Mouse (Mus musculus) left cerebral cortex, adult 9 months (tissue): ENCODE measurements around the gene Abraxas1.

Experiments
- DNase-seq, 2 experiments: peaks; one replicate each; pipeline ENCODE4 v3.0.0; 2022; ENCODE audit warnings: low spot score in 2 of 2

Abraxas1 gene

DNA sequence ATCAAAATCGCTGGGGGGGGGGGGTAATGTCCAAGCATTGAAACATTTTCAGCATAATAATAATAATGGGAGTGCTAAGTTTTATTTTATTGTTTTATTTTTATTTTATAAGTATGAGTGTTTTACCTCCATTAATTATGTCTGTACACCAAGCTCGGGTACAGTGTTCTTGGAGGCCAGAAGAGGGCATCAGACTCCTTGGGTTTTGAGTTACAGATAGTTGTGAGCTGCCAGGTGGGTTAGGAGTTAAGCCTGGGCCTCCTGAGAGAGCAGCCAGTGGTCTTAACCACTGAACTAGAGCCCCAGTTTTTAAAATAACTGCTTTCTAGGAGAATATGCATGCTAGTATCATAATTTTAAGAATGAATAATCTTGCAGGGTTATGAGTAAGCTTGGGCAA is 5.2 kb upstream of the Abraxas1 start:
- DNase-seq: no peak

DNA sequence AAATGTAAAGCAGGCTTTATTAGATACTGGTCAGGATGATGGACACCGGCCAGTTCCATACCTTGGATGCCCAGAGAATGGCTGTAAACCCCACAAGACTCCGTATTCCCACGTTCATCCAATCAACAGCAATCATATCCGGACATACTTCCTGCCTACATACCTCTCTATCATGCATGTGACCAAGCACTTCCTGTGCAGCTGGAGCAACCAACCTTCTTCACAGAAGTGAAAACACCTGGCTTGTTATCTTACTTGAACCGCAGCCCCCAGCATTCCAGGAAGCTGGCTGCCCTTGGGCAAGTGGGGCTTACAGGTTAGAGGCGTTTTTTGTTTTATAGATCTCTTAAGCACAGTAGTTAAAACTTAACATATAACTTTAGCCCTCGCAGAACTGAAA is 2.1 kb upstream of the Abraxas1 start:
- no peak for DNase-seq

- DNase-seq: no peak
Measured at GRCm38 (mm10) chr5:100821375-100821774, 610 bp upstream of the Abraxas1 start.

GRCm38 (mm10) chr5:100819568-100820480 is 941 bp downstream of the Abraxas1 start:
- no peak for DNase-seq

- DNase-seq: no peak
Measured at GRCm38 (mm10) chr5:100818341-100818740, 2.4 kb downstream of the Abraxas1 start.

DNA sequence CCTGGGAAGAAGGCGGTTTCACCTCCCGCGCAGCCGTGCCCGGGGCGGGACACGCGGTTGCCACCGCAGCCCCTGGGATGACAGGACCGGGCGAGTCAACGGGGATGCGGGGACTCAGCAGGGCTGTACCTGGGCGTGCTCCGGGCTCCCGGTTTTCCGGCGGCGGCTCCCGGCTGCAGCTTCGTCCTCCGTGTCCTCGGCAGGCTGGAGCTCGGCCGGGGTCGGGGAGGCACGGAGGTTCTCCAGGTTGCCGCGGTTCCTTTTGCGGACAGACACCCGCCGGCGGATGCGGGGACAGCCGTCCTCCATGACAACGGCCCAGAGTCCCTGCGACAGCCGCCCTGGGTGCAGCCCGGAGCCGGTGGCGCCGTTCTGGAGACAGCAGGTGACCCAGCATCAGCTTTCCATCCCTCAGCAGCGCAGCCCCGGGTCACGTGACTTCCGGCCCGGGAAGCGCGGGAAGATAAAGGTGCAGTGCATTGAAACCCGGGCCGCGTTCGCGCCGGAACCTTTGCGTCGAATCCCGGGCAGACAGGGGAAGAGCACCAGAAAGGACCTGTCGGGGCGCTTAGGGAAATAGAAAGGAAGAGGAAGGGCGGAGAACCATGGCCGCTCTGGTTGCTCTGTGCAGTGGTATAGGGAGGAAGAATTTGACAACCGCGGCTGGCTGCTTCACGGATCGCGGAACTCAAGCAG is 22.5 kb downstream of the Abraxas1 start, which contains the start of the genes Helq and Mrps18c:
TSS of gene Helq (minus strand) at position 434 of the 696 bp plus-strand sequence.
TSS of gene Mrps18c (plus strand) at position 463 of the 696 bp plus-strand sequence.
- peak; percentile 84 to 94 for DNase-seq

- no peak for DNase-seq
Measured at GRCm38 (mm10) chr5:100794084-100794483, 26.7 kb downstream of the Abraxas1 start.

DNA sequence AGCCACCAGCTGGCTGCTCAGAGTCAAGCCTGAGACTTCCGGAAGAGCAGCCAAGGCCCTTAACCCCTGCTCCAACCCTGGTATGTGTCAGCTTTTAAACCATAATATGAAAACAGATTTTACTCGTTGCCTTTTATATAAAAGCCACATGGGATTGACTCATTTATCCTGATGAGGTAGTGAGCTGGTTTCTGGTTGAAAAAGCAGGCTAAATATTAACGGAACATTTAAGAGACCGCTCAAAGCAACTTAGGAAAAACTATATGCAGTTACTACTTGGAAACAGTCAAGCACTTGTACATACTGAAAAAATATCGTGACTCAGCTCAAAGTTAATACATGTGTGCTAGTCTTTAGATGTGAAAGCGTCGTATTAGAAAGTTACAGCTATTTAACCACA is 28.5 kb downstream of the Abraxas1 start:
- no peak for DNase-seq

DNA sequence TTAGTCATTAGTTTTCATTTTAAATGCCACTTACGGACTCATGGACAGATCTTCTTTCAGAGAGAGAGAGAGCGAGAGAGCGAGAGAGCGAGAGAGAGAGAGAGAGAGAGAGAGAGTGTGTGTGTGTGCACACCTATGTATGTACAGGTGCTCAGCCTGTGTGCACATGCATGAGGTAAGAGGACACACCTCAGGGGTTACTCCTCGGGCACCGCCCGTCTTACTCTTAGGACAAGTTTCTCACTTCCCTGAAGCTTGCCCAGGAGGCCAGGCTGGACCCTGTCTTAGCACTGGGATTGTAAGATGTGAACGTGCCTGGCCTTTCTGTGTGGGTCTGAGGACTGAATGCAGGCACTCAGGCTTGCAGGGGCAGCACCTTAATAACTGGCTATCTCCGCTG is 33.2 kb downstream of the Abraxas1 start:
- DNase-seq: no peak

DNA sequence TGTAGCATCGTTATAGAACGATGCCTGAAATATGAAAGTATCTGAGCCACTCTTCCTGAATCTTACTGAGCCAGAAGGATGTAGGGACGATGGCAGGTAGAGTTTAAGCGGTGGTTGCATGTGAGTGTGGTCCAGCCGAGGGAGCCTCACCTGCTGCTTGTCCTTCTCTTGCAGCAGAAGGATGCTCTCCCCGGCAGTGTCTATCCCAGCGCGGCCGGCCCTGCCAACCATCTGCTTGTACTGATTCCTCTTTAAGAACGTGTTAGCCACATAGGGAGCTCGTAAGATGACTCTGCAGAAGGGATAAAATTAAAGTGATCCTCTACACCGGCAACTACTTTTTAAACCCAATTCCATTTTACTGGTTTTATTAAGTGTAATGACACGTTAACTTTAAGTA is 41.8 kb downstream of the Abraxas1 start:
- no peak for DNase-seq

DNA sequence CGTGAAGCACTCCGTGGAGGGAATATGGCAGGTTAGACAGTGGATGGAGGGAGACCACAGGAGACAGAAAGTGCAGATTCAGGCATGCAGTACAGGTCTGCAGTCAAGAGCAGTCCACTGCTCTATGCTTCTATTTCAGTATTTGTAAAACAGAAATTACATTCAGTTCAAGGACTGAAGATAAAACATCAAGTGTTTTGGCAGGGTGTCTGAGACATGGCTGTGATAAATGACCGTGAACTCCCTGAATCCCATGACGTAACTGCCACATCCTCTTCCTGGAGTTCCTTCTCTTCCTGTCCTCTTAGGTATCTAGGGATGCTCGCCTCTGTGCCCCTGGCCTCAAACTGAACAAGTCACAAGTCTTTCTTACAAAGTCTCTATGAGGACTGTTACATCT is 43.9 kb downstream of the Abraxas1 start:
- no peak for DNase-seq

DNA sequence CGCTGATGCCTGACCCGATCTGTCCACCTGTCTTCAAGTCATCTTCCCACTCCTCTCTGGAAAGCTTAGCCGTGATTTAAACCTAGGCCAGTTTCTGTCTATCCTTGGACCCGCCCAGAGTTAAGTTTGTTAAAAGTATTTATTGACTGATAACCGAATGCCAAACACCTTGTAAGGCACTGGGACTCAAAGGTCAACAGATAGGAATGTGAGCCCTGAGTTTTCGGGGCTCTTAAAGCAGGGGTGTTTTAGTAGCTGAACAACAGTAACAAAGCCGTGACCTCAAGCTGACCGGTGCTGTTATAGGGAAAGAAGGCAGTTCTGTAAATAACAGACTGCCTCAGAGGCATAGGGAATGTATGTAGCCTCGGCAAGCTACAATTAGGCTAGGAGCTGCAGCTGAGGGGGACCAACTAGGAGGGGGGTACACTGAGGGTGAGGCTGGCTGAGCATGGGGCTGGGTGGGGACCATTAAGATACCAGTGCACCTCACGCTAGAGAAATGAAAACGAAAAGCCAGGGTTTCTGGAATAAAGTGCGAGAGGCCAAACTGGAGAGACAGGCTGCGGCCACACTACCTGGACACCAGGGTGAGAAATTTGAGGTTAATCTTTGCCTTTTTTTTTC is 44.9 kb downstream of the Abraxas1 start:
- no peak for DNase-seq

GRCm38 (mm10) chr5:100771575-100771974 is 49.2 kb downstream of the Abraxas1 start:
- DNase-seq: no peak

DNA sequence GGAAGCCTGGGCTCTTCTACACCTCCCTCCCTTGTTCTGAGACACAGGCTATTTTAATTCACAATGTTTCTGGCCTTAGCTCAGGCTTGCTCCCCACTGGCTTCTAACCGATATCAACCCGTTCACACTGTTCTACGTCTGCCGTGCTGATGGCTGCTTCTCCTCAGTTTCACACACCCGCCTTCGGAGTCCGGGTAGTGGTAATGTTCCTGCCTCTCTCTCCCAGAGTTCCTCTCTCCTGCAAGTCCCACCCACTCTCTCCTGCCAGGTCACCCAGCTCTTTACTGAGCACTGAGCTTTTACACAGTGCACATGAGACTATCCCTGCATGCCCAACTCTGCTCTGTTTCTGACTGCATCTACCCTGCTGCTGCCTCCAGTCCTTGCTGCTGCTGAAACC is 54.7 kb downstream of the Abraxas1 start:
- peak in 1 of 2 experiments; percentile 9 for DNase-seq

- DNase-seq: no peak
Measured at GRCm38 (mm10) chr5:100761736-100762135, 59.0 kb downstream of the Abraxas1 start.

DNA sequence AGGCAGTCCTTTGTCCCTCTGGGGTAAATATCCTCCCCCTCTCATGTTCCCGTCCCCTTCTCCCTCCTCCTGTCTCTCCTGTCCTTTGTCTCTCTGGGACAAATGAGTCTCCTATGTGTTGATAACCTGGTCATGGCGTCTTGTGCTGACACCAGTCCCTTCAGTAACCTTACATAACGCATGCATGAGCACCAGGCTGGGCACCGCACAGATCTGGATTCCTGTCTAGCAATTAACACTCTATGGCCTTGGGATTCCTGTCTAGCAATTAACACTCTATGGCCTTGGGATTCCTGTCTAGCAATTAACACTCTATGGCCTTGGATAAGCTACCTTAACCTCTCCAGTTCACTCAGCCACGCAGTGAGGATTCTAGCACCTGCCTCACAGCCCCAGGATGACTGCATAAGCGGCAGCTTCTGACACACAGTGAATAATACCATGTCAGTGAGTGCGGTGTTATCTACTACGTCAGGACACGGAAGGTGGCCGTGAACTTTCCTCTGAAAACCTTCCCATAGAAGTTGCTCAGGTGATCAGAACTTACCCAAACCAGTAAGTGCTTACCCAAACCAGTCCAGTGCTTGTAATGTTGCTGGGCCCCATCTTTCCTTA is 60.6 kb downstream of the Abraxas1 start:
- DNase-seq: no peak

DNA sequence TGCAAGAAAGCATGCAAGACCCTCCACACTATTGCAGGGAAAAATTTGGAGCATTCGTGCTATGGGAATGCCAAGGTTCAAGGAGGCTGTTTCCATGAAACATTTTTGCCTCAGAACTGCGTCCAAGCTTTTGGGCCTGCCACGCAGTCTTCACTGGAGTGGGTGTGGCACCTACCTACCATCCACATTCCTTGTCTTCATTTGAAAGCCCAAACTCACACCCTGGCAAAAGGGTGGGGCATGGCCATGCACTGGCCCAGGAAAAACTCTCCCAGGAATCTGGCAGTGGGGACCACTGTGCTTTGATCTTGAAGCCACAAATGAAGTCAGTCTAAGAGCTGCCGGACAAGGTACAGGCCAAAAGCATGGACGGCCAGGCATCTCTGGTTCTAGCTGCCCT is 62.6 kb downstream of the Abraxas1 start:
- no peak for DNase-seq
